Mouse (Mus musculus): ENCODE data around the gene Klrb1c. TPM values are rescaled to one million over a fixed set of nuclear protein-coding genes. Genes with fewer than 3 reads are reported as not detected.
A peak's percentile ranks its signal among the peaks of the same experiment; 100 is the strongest.
"Not testable (repeated sequence)": the region's sequence is repeated elsewhere in the genome, so short reads cannot be mapped to it uniquely, and the experiment has no call there.

The Klrb1c gene
- total RNA-seq, 2 experiments from 2014 or later, result not detected

- DNase-seq, result not testable (repeated sequence)
Measured at GRCm38 (mm10) chr6:128755402-128755763, 33.6 kb downstream of the Klrb1c start.

DNA sequence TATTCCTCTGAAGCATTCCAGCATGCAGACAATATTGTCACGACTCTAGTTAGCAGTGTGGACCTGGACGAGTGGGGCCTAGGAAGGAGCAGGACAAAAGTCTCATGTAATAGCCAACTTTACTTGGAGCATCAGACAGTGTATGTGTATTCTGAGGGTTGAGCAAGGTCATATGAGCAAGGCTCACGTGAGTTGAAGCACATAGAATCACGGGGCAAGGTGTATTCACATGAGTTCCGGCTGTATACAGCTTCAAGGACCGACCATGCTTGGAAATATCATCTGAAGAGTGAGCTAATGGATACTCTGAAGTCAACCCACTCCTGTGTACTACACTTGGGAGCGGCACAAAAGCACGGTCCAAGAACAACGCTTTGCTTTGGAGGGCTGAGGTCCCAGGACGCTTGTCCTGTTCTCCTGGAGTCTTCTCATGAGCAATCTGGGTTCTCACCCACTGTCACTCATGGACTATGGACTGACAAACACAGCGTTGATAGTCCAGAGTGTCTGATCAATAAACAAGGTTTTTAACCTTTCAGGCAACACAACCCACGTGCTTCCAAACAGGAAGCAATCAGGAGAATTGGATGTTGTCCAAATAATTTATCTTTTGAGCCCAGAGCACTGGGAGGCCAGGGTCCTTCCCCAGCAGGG, 34.1 kb downstream of the Klrb1c start:
- DNase-seq, result not testable (repeated sequence)

GRCm38 (mm10) chr6:128754265-128754664, 34.8 kb downstream of the Klrb1c start:
- DNase-seq, result not testable (repeated sequence)

DNA sequence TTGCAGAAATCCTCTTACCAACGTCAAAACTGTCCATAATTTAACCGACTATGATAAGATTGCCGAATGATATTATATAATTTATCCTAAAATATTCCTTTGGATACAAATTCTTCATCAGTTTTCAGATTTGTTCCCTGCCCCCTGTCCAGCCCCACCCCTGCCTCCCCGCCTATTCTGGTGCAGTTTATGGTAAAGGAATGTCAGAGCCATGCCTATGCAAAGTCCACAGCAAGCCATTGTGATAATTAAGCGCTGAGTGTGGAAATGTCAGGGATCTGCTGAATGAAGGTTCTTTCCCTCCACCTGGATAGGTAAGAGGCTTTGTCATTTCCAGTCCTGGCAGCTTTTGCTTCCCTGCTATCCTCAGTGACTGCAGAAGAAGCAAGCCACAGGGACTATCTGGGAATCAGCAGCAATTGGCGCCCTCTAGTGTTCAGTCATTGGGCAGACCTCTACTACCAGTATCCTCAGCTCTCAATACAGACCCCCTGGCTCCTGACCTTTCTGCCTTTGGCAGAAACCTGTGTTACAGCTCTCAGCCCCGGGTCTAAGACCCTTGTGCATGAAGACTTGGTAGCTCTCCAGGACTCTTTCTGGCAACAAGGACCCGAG, 35.3 kb downstream of the Klrb1c start:
- DNase-seq, result peak; percentile 52

GRCm38 (mm10) chr6:128747006-128747405, 42.0 kb downstream of the Klrb1c start:
- DNase-seq, result not testable (repeated sequence)

- DNase-seq, result no peak
Measured at GRCm38 (mm10) chr6:128737445-128737844, 51.6 kb downstream of the Klrb1c start.

DNA sequence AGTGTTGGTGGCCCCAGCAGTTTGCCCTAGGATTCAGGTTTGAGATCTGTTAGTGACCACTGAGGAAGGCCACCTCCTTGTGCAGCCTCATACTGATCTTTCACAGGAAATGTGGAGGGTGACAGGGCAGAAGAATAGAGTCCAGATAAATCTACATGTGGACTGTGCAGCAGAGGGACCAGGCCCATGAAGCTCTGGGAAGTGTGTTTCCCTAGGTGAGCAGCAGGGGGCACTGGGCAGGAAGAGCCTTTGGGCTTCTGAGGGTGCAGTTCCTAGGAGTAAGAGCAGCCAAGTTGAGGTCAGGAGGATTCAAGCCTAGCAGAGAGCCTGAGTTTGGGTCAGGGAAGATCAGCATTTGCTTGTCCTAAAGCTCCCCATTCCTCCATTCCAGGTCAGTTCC, 52.9 kb downstream of the Klrb1c start:
- no peak for DNase-seq

DNA sequence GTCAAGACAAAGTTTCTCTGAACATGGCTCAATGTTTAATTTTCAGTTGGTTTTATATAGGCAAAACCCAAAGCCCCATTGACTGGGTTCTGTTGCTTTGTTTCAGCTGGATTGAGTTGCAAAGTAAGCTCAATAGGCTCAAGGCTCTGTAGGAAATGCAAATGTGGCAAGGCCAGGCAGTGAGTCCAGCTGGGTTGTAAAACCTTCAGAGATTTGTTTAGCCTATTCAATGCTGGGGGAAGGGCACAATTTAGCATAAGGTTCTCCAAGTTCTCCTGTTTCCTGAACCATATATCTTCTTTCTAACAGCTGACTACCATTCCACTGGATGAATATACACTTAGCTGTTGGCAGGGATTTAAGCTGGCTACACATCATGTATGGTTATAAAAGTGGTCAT, 54.1 kb downstream of the Klrb1c start:
- no peak for DNase-seq

- DNase-seq, result no peak
Measured at GRCm38 (mm10) chr6:128733908-128734679, 54.9 kb downstream of the Klrb1c start.

DNA sequence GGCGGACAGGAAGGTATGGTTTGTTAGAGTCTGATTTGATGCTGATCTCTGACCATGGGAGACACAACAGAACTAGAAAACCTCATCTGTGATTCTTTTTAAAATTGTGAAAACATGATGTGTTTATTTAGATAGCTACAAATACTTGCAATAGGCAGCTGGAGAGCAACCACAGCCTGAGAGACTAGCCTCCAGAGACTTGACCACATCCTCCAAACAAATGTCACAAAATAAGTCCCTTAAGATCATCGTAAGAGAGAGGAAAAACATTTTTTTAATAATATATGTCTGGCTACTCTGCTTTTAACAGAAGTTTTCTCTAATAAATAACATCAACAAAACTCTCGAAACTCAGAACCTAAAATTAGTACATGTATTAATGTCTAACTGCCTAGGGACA, 57.0 kb downstream of the Klrb1c start:
- no peak for DNase-seq

Other genes with a start within 250 kb of the Klrb1c start
- not detected for gene A2ml1, start 207.6 kb downstream of the Klrb1c start, total RNA-seq (2021)
- gene Klrb1a, start 165.7 kb downstream of the Klrb1c start, total RNA-seq (2021), result not detected
- not detected for gene Clec2h, start 126.8 kb downstream of the Klrb1c start, total RNA-seq (2021)
- gene Klrb1, start 66.2 kb downstream of the Klrb1c start, total RNA-seq (2021), result not detected
- gene Gm44511, start 37.1 kb upstream of the Klrb1c start, total RNA-seq (2021), result not detected
- not detected for gene Klrb1b, start 37.1 kb upstream of the Klrb1c start, total RNA-seq (2021)
- not detected for gene Clec2i, start 98.4 kb upstream of the Klrb1c start, total RNA-seq (2021)
- under 1 TPM in 1 of 2 experiments, not detected in 1; 0.27 TPM for gene BC035044, start 101.9 kb upstream of the Klrb1c start, total RNA-seq (2021)
- 1 to 10 TPM; 3.7 to 4.0 TPM for gene Clec2g, start 145.2 kb upstream of the Klrb1c start, total RNA-seq (2021)

Data from gastrocnemius, postnatal 25 days (tissue).